Mouse (Mus musculus): Measurements from ENCODE around the gene Pitpnb. TPM values are rescaled to one million over a fixed set of nuclear protein-coding genes. Genes with fewer than 3 reads are reported as not detected.
A peak's percentile ranks its signal among the peaks of the same experiment; 100 is the strongest.

Pitpnb gene
- polyA plus RNA-seq, 1 experiment from 2014 or later: 90.9 TPM

DNA sequence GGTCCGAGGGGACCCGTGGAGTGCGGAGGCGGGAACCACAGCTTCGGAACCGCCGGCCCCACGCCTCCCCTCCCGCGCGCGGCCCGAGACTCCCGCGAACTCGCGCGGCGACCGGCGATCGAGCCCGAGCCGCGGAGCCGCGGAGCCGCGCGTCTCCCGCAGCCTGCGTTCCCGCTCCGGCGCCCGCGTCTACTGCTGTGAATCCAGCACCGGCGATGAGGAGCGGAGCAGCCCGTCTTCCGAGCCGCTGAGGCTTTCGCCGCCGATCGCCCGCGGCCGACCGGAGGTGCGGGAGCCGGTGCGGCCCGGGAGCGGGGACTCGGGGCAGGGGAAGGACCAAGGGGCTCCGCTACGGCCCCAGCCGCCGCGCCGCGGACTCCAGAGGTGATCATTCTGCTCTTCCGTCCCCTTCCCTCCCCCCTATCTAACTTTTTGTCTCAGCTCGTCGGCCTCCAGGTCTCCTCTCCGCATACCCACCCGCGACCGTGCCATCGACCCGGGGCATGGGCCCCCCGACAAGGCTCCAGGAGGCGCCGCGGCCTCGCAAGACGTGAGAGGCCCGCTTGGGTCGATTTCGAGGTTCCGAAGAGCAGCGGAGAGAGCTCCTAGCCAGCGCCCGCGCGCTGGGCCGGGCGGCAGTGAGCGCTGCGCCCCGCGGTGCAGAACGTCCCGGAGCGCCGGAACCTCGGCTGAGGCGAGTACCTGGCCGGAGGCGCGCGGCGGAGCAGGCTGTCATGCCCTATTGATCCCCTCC is 87.0 kb downstream of the Pitpnb start:
- peaks cover 27% of the 10 kb centered on the region for H3K27me3 ChIP-seq (replicated peaks; ENCODE audit: control insufficient read depth, insufficient read depth, low read length)
- H3K27ac ChIP-seq (ENCODE audit: low read length): peak overlapping the region; percentile 54
- peaks cover 2% of the 10 kb centered on the region; the same call in 1 of the 2 replicates for H3K36me3 ChIP-seq (ENCODE audit: control insufficient read depth, insufficient read depth, low read length)
- H3K4me3 ChIP-seq (ENCODE audit: low read length): peak overlapping the region; percentile 67
- WGBS: under 1% methylated on average over 104 of the region's 105 CpGs
- H3K9me3 ChIP-seq (ENCODE audit: control insufficient read depth, low read length): no peaks in the 10 kb centered on the region
- peak overlapping the region; percentile 76 for H3K9ac ChIP-seq (ENCODE audit: low read depth, low read length)
- ATAC-seq: peak; percentile 10; the same call in 1 of the 2 replicates
- peaks cover 38% of the 10 kb centered on the region for H3K4me1 ChIP-seq (ENCODE audit: control insufficient read depth, insufficient read depth, low read length)
- H3K4me2 ChIP-seq (ENCODE audit: low read depth, low read length): peak overlapping the region; percentile 91

DNA sequence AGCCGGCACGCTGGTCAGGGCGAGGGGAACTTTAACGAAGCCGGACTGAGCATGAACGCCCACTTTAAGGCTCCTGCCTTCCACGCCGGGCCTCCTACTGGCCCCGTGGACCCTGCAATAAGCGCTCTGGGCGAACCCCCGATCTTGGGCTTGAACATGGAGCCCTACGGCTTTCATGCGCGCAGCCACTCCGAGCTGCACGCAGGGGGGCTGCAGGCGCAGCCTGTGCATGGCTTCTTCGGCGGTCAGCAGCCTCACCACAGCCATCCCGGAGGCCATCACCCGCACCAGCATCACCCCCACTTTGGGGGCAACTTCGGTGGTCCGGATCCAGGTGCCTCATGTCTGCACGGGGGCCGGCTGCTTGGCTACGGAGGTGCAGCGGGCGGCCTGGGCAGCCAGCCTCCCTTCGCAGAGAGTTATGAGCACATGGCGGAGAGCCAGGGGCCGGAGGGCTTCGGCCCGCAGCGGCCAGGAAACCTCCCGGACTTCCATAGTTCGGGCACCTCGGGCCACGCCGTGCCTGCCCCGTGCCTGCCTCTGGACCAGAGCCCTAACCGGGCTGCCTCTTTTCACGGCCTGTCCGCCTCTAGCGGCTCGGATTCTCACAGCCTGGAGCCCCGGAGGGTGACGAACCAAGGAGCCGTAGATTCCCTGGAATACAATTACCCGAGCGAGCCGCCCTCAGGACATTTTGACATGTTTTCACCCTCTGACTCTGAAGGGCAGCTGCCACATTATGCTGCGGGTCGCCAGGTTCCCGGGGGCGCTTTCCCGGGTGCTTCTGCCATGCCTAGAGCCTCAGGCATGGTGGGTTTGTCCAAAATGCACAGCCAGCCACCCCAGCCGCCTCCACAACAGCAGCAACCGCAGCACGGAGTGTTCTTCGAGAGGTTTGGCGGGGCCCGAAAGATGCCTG is 87.9 kb downstream of the Pitpnb start:
- H3K9me3 ChIP-seq (ENCODE audit: control insufficient read depth, low read length): no peaks in the 10 kb centered on the region

DNA sequence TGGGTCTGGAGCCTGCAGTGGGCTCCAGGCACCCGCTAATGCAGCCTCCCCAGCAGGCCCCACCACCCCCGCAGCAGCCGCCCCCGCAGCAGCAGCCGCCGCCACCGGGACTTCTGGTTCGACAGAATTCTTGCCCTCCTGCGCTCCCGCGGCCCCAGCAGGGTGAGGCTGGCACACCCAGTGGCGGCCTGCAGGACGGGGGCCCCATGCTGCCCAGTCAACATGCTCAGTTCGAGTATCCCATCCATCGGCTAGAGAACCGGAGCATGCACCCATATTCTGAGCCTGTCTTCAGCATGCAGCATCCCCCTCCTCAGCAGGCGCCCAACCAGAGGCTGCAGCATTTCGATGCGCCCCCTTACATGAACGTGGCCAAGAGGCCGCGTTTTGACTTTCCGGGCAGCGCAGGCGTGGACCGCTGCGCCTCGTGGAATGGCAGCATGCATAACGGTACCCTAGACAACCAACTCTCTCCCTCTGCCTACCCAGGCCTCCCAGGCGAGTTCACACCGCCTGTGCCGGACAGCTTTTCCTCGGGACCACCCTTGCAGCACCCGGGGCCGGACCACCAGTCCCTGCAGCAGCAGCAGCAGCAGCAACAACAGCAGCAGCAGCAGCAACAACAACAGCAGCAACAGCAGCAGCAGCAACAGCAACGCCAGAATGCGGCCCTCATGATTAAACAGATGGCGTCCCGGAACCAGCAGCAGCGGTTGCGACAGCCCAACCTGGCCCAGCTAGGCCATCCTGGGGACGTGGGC is 88.7 kb downstream of the Pitpnb start:
- Histone ChIP-seq H3K4me2 (ENCODE audit: low read depth, low read length) (peak overlapping the region; percentile 91), H3K27ac (ENCODE audit: low read length) (no peak overlapping the region), H3K4me3 (ENCODE audit: low read length) (peak overlapping the region; percentile 67), H3K4me1 (ENCODE audit: control insufficient read depth, insufficient read depth, low read length) (peaks cover 43% of the 10 kb centered on the region), H3K9me3 (ENCODE audit: control insufficient read depth, low read length) (no peaks in the 10 kb centered on the region), H3K36me3 (ENCODE audit: control insufficient read depth, insufficient read depth, low read length) (peaks cover 2% of the 10 kb centered on the region; the same call in 1 of the 2 replicates), H3K27me3 (replicated peaks; ENCODE audit: control insufficient read depth, insufficient read depth, low read length) (peaks cover 27% of the 10 kb centered on the region), H3K9ac (ENCODE audit: low read depth, low read length) (peak overlapping the region; percentile 76)
- WGBS: 21% methylated on average over 42 of the region's 42 CpGs
- ATAC-seq: no peak

More for the DNA sequence above, 87.9 kb downstream of the Pitpnb start:
- 9% methylated on average over 63 of the region's 63 CpGs for WGBS
- H3K4me2 ChIP-seq (ENCODE audit: low read depth, low read length): peak overlapping the region; percentile 91
- peaks cover 38% of the 10 kb centered on the region for H3K4me1 ChIP-seq (ENCODE audit: control insufficient read depth, insufficient read depth, low read length)
- ATAC-seq: no peak
- H3K4me3 ChIP-seq (ENCODE audit: low read length): peak overlapping the region; percentile 67
- peaks cover 2% of the 10 kb centered on the region; the same call in 1 of the 2 replicates for H3K36me3 ChIP-seq (ENCODE audit: control insufficient read depth, insufficient read depth, low read length)
- no peak overlapping the region for H3K27ac ChIP-seq (ENCODE audit: low read length)
- peaks cover 27% of the 10 kb centered on the region for H3K27me3 ChIP-seq (replicated peaks; ENCODE audit: control insufficient read depth, insufficient read depth, low read length)
- peak overlapping the region; percentile 76 for H3K9ac ChIP-seq (ENCODE audit: low read depth, low read length)

DNA sequence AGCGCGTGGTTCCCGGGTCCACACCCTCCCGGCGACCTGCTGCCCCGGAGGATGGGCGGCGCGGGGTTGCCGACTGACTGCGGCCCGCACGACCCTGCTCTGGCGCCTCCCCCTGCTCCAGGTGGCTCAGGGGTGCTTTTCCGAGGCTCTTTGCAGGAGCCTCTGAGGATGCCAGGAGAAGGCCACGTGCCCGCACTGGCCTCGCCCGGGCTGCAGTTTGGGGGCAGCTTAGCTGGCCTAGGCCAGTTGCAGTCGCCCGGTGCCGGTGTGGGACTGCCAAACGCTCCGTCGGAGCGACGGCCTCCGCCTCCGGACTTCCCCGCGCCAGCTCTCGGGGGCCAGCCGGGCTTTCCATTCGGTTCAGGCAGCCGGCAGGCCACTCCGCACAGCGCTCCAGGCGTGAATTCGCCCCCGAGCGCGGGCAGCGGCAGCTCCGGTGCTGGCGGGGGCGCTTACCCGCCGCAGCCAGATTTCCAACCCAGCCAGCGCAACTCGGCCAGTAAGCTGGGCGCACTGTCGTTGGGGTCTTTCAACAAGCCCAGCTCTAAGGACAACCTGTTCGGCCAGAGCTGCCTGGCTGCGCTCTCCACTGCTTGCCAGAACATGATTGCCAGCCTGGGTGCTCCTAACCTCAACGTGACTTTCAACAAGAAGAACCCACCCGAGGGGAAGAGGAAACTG is 89.6 kb downstream of the Pitpnb start:
- WGBS: 21% methylated on average over 51 of the region's 56 CpGs
- peaks cover 45% of the 10 kb centered on the region for H3K4me1 ChIP-seq (ENCODE audit: control insufficient read depth, insufficient read depth, low read length)
- peaks cover 27% of the 10 kb centered on the region for H3K27me3 ChIP-seq (replicated peaks; ENCODE audit: control insufficient read depth, insufficient read depth, low read length)
- peaks cover 2% of the 10 kb centered on the region; the same call in 1 of the 2 replicates for H3K36me3 ChIP-seq (ENCODE audit: control insufficient read depth, insufficient read depth, low read length)
- no peak for ATAC-seq
- H3K4me2 ChIP-seq (ENCODE audit: low read depth, low read length): peak overlapping the region; percentile 91
- no peak overlapping the region for H3K27ac ChIP-seq (ENCODE audit: low read length)
- H3K9me3 ChIP-seq (ENCODE audit: control insufficient read depth, low read length): no peaks in the 10 kb centered on the region
- H3K4me3 ChIP-seq (ENCODE audit: low read length): peak overlapping the region; percentile 67
- H3K9ac ChIP-seq (ENCODE audit: low read depth, low read length): peak overlapping the region; percentile 76

DNA sequence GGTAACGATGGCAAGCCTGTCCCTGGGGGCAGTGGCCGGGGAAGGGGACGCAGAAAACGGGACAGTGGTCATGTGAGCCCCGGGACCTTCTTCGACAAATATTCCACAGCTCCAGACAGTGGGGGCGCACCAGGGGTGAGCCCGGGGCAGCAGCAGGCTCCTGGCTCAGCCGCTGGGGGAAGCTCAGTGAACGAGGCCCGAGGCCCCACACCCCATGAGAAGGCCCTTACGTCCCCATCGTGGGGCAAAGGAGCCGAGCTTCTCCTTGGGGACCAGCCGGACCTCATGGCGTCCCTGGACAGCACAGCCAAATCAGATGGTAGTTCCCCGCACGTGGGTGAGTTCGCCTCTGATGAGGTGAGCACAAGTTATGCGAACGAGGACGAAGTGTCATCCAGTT is 90.3 kb downstream of the Pitpnb start:
- ATAC-seq: no peak
- Histone ChIP-seq H3K36me3 (ENCODE audit: control insufficient read depth, insufficient read depth, low read length) (peaks cover 2% of the 10 kb centered on the region; the same call in 1 of the 2 replicates), H3K4me2 (ENCODE audit: low read depth, low read length) (peak overlapping the region; percentile 91), H3K4me3 (ENCODE audit: low read length) (peak overlapping the region; percentile 67; the same call in 1 of the 2 replicates), H3K9me3 (ENCODE audit: control insufficient read depth, low read length) (no peaks in the 10 kb centered on the region), H3K27me3 (replicated peaks; ENCODE audit: control insufficient read depth, insufficient read depth, low read length) (peaks cover 27% of the 10 kb centered on the region), H3K9ac (ENCODE audit: low read depth, low read length) (peak overlapping the region; percentile 76; the same call in 1 of the 2 replicates), H3K4me1 (ENCODE audit: control insufficient read depth, insufficient read depth, low read length) (peaks cover 45% of the 10 kb centered on the region), H3K27ac (ENCODE audit: low read length) (no peak overlapping the region)
- WGBS: 61% methylated on average over 22 of the region's 22 CpGs

DNA sequence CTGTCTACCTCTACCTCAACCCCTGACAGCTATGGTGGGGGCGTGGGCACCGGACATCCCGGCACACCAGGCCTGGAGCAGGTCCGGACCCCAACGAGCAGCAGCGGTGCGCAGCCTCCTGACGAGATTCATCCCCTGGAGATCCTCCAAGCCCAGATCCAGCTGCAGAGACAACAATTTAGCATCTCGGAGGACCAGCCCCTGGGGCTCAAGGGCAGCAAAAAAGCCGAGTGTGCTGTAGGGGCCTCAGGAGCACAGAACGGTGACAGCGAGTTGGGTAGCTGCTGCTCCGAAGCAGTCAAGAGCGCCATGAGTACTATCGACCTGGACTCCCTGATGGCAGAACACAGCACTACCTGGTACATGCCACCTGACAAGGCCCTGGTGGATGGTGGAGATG is 90.9 kb downstream of the Pitpnb start:
- Histone ChIP-seq H3K4me1 (ENCODE audit: control insufficient read depth, insufficient read depth, low read length) (peaks cover 47% of the 10 kb centered on the region), H3K27me3 (replicated peaks; ENCODE audit: control insufficient read depth, insufficient read depth, low read length) (peaks cover 27% of the 10 kb centered on the region), H3K9me3 (ENCODE audit: control insufficient read depth, low read length) (no peaks in the 10 kb centered on the region), H3K9ac (ENCODE audit: low read depth, low read length) (no peak overlapping the region), H3K27ac (ENCODE audit: low read length) (no peak overlapping the region), H3K4me2 (ENCODE audit: low read depth, low read length) (peak overlapping the region; percentile 22; the same call in 1 of the 2 replicates), H3K36me3 (ENCODE audit: control insufficient read depth, insufficient read depth, low read length) (peaks cover 2% of the 10 kb centered on the region; the same call in 1 of the 2 replicates), H3K4me3 (ENCODE audit: low read length) (peak overlapping the region; percentile 11; the same call in 1 of the 2 replicates)
- 72% methylated on average over 15 of the region's 15 CpGs for WGBS
- ATAC-seq: no peak

DNA sequence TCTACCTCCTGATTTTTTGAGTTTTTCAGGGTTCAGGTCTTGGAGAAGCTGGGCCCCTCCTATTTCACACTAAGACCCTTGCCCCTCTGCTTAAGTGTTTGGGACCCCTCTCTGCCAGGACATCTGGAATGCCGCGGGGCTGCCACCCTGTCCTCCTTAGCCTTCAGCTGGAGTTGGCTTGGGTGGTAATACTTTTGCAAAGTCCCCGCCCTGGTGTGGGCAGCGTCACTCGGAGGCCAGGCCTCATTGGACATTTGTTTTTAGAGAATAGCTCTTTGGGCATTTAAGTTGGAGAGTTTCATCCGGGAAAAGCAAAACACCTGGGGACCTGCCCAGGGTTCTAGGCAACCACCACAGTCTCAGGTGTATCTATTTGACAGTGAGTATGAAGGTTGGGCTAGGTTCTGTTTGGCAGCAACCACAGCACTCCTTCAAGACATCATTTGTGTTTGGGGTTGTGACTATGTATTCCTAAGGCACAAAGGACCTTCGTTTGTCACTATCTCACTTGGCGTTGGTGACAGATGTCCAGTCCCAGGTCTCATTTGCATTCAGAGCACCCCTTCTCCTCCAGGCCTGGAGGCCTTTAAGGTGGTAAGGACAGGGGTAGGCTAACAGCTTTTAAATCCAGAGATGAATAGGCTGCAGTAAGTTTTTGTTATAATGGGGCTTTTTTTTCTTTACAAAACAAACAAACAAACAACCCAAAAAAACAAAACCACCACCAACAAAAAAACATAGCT is 91.7 kb downstream of the Pitpnb start:
- H3K36me3 ChIP-seq (ENCODE audit: control insufficient read depth, insufficient read depth, low read length): peaks cover 2% of the 10 kb centered on the region; the same call in 1 of the 2 replicates
- peaks cover 27% of the 10 kb centered on the region for H3K27me3 ChIP-seq (replicated peaks; ENCODE audit: control insufficient read depth, insufficient read depth, low read length)
- H3K9me3 ChIP-seq (ENCODE audit: control insufficient read depth, low read length): no peaks in the 10 kb centered on the region
- no peak overlapping the region for H3K4me3 ChIP-seq (ENCODE audit: low read length)
- no peak overlapping the region for H3K27ac ChIP-seq (ENCODE audit: low read length)
- H3K4me2 ChIP-seq (ENCODE audit: low read depth, low read length): peak overlapping the region; percentile 22; the same call in 1 of the 2 replicates
- WGBS: 69% methylated on average over 8 of the region's 8 CpGs
- no peak overlapping the region for H3K9ac ChIP-seq (ENCODE audit: low read depth, low read length)
- no peak for ATAC-seq
- H3K4me1 ChIP-seq (ENCODE audit: control insufficient read depth, insufficient read depth, low read length): peaks cover 47% of the 10 kb centered on the region

DNA sequence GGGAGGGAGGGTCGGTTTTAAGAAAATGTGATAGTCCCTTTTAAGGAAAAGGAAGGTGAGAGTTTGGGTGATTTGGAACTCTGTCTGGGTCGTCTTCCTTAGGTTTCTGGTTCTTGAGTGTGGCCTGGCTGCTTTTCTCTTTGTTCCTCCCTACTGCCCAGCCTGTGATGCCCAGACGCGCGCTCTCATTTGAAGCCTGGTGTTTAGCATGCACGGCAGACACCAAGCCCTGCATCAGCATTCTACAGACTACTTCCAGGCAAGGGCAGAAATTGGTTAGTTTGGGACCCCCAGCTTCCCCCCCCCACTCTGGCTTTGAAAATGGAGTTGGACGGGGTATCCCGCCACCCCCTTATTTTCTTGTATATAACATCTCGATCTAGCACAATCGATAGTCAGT is 92.4 kb downstream of the Pitpnb start:
- Histone ChIP-seq H3K9ac (ENCODE audit: low read depth, low read length) (peak overlapping the region; percentile 31), H3K4me3 (ENCODE audit: low read length) (no peak overlapping the region), H3K4me1 (ENCODE audit: control insufficient read depth, insufficient read depth, low read length) (peaks cover 47% of the 10 kb centered on the region), H3K36me3 (ENCODE audit: control insufficient read depth, insufficient read depth, low read length) (peaks cover 2% of the 10 kb centered on the region; the same call in 1 of the 2 replicates), H3K27ac (ENCODE audit: low read length) (no peak overlapping the region), H3K27me3 (replicated peaks; ENCODE audit: control insufficient read depth, insufficient read depth, low read length) (peaks cover 27% of the 10 kb centered on the region), H3K9me3 (ENCODE audit: control insufficient read depth, low read length) (no peaks in the 10 kb centered on the region), H3K4me2 (ENCODE audit: low read depth, low read length) (peak overlapping the region; percentile 36)
- WGBS: 67% methylated on average over 10 of the region's 10 CpGs
- ATAC-seq: no peak

Data from intestine, embryonic 16.5 days (tissue).